Mouse (Mus musculus) adrenal gland, adult 18-20 months (tissue): ENCODE measurements around the gene Pkhd1. TPM values are rescaled to one million over a fixed set of nuclear protein-coding genes. Genes with fewer than 3 reads are reported as not detected.
"Not testable (repeated sequence)": the region's sequence is repeated elsewhere in the genome, so short reads cannot be mapped to it uniquely, and the experiment has no call there.

Source experiments
- DNase-seq, 2 experiments: peaks; one replicate each; pipeline ENCODE4 v3.0.0; 2021 to 2022; ENCODE audit warnings: low spot score in 2 of 2
- total RNA-seq, 2 experiments: library from RNA; stranded (reverse); gene quantifications; 1 replicate in 1 of 2; 2 replicates in 1 of 2; pipeline ENCODE4 v1.2.3; 2021

Pkhd1 gene
- total RNA-seq, 2 experiments from 2014 or later, result 0.03 TPM; not detected in 1

DNA sequence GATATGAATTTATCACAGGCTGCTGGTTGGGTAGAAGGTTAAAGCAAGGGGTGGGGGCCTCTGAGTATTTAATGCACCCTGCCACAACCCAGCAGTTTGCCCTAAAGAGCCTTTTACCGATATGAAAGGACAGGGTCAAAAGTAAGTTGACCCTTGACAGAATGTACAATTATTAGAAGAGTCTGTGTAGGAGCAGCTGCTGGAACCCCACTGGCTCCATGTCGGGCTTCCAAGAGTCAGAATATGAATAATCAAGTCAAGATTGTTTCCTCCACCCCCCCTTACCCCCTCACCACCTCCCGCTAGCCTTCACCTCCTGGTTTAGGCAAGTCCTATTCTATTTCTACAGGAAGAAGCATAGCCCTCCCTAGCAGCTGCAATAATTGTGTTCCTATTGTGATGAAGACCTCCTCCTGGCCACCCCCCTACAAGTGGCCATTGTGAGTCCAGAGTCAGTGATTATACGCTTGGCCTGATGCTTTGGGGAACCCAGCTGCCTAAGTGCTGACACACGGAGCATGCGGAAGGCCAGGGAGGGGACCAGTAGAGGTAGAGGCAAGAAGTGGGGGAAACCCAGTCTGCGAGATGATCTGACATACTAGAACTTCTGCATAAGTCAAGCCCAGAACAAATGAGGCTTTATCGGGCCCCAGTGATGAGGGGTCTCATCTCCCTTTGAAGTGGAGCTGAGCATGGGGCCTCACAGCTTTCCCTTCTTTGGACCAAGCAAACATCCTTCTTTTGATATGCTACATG lies 315.5 kb downstream of the Pkhd1 start:
- DNase-seq, result no peak

DNA sequence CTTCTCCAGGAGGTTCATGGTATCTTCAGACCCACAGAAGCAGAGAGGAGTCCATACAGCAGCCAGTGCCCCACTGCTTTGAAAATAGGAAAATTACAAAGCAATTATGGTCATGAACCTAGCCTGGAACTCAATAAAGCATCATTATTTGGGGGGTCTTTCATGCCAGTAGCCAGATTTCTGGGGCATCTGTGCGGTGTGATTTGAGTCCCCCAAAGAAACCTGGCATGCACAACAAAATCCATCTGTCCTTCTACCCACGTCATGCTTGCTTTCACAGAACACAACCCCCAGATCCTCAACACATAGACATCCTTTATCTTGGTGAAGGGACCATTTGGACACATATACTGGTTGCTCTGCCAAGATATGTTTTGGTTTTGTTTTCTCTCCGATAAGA lies 316.2 kb downstream of the Pkhd1 start:
- no peak for DNase-seq

- no peak for DNase-seq
Observed at GRCm38 (mm10) chr1:20288696-20289095, 329.2 kb downstream of the Pkhd1 start.

DNA sequence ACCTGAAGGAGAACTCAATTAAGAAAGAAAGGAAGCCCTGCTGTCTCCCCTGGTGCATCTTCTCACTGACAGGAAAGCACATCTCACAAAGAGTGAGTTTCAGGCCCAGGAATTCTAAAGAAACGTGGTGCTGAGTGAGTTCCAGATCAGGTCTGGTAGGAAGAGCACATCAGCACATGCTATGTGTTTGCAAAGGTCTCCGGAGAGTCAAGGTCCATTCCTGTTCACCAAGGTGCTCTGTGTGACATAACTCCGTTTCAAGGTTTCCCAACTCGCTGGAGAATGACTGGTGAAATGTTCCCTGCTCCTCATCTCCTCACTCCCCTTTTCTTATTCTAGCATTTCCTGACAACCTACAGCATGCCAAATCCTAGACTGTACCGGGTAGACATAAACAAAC lies 357.5 kb downstream of the Pkhd1 start:
- no peak for DNase-seq

DNA sequence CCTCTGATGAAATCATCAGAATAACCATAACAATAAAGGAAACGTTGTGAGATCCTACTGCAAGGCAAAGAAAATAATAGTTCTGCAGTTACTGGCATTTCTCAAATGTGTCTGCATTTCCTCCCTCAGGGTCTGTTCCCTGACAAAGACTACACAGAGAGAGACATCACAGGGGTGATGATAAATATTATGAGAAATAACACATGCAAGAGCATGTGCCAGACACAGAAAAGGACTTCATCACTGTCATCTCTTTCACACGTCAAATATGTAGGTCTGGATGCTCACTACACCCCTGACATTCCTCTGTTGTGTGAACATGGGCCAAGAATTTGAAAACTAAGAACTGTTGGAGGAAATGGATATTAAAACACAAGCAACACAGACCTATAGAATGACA lies 369.7 kb downstream of the Pkhd1 start:
- DNase-seq, result no peak

DNA sequence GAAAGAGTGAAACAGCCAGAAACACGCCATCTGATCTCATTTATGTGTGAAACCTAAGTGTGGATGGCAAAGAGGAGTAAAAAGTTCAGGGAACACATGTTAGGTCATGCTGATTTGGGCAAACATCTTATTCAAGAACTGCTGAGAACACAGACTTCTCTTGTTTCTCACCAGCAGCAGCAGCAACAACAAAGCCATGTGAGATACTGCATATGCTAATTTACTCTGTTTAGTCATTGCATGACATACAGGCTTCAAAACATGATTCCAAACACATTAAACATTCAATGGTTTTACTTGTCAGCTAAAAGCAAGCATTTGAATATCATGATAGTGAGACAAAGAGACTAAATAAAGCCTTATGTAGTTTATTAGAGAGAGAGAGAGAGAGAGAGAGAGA lies 401.2 kb downstream of the Pkhd1 start:
- DNase-seq, result no peak

DNA sequence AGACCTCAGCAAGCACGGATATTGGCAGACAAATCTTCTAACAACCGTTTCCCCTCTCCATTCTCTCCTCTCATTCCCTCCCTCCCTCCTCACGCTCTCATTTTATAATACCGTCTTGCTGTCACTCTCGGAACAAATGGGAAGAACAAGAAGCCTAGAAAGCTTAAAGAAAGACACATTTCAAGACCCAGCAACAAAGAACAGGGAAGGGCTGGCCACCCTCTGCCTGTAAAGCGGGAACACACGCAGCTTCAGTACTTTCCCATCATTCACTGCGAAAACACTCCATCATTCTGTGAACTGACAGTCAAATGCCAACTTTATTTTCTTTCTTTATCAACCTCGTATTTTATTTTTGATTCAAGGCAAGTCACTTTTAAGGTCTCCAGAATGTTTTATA lies 427.4 kb downstream of the Pkhd1 start:
- no peak for DNase-seq

DNA sequence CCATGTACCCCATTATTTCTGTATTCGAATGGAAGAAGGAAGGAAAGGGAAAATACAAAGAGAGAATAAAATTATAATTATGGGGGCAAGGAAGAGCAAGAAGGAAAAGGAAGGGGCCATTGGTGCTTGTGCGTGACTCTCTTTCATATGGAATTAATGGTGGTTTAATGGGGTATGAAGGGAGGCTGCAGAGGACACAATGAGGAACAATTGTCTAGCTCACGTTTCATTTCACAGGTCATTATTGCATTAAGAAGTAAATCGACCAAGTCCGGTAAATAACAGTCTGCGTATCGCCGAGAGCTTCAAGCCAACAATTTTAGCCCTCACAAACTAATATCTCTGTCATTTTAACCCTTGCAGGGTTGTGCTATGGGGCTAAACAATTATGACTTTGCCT lies 437.7 kb downstream of the Pkhd1 start:
- DNase-seq, result no peak

GRCm38 (mm10) chr1:20171199-20171598 lies 446.7 kb downstream of the Pkhd1 start:
- DNase-seq, result no peak

GRCm38 (mm10) chr1:20150627-20151026 lies 467.2 kb downstream of the Pkhd1 start:
- DNase-seq, result not testable (repeated sequence)

GRCm38 (mm10) chr1:20150016-20150415 lies 467.8 kb downstream of the Pkhd1 start:
- no peak for DNase-seq

- no peak for DNase-seq
Observed at GRCm38 (mm10) chr1:20136205-20136604, 481.7 kb downstream of the Pkhd1 start.

DNA sequence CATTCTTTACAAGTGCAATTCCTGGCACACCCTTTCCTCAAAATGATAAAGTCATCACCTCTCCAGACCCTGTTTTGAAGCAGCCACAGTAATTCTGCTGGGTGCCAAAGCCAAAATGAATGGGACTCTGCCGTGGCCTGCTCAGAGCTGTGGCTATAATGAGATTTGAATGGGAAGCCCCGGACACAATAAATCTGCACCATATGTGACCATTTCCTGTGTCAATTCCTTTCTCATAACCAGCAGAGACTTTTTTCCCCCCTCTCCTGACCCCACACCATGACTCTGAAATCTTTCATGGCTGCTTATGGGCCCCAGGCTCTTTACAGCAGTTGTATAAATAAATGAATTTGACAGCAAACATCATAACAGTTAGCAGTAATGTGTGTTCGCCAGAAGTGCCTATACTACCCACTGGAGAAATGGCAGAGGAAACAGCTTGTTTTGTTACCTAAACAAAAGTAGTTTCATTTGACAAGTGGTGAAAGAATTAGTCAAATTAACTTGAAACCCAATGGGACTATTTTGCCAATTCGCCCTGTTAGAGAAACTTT lies 482.7 kb downstream of the Pkhd1 start:
- DNase-seq, result no peak

- DNase-seq, result no peak
Observed at GRCm38 (mm10) chr1:20133636-20134035, 484.2 kb downstream of the Pkhd1 start.

GRCm38 (mm10) chr1:20131786-20132596 lies 485.9 kb downstream of the Pkhd1 start:
- DNase-seq, result no peak

GRCm38 (mm10) chr1:20117331-20117730 lies 500.5 kb downstream of the Pkhd1 start:
- DNase-seq, result no peak

DNA sequence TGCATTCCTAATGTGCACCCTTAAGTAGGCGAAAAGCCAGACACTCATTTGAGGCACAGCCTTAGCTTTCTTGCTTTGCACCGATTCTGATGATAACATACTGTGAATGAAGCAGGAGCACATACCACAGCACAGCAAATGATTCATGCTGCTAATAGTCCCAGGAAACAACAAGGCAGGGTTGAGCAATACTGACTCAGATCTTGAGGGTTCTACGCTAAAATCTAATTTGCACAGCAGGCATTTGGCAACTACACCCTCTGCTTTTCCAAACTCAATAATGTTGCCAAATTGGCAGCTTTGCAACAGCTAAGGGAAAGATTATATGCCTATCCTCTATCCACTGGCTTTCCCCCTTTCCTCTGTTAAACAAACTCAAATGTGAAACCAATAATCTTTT lies 548.1 kb downstream of the Pkhd1 start:
- peak in 1 of 2 experiments; percentile 1 for DNase-seq

- peak; percentile 2 to 21 for DNase-seq
Observed at GRCm38 (mm10) chr1:20058245-20058644, 559.6 kb downstream of the Pkhd1 start.

DNA sequence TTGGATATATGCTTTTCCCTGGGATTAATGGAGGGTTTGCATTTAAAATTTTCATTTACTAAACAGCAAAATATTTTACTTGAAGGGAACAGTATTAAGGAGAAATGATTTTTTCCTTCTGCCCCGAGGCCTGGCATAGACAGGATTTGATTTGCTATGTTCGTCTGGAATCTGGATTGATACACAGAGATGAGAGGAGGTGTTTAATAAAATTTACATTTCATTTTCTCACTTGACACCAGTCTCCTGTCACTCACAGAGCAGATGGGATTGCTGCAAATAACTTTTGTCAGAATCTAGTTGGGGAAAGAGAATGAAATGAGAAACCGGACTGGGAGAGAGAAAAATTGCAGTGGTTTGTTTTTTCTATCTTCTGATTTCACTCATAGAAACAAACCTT lies 578.5 kb downstream of the Pkhd1 start:
- no peak for DNase-seq

GRCm38 (mm10) chr1:20035277-20035676 lies 582.6 kb downstream of the Pkhd1 start:
- DNase-seq, result no peak

- DNase-seq, result no peak
Observed at GRCm38 (mm10) chr1:20018198-20018925, 599.5 kb downstream of the Pkhd1 start.
